Comparison of ENCODE assay signal across 8 mouse cellular contexts in the genomic region with DNA sequence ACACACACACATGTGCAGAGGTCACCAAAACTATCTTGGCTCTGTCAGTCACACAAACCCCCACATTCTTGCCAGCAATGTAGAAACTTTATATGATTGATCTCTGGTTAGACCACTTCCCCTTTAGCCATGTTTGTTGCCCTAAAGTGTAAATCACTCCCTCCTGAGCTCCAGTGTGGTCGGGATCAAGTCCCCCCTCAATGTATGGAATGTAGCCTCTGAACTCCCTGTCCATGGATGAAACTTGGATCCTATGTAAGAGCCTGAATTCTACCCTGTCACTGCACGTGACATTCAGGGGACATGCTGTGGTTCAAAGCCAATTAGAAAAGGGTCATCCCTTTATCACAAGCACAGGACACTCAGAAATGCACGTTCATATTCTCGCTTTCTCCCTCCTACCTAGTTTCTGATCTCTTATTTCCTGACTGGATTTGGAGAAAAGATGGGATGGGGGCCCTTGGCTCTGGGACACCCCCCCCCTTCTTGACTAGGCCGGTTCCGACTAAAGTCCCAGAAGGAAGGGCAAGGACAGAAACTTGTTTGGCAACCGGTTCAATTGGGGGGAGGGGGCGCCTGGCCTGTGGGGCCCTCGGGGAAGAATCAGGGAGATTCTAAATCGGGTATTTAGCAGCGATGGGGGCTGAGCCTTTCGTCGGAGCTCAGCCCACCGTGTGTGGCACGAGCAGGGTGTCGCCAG. TPM values are rescaled to one million over a fixed set of nuclear protein-coding genes. Genes with fewer than 3 reads are reported as not detected.
DNase-seq lines count a peak whose midpoint lies in the region; ATAC-seq and TF ChIP-seq lines count a peak whose summit lies in the region.

No protein-coding gene starts in this region.

- H3K27me3 ChIP-seq in lung, embryonic 15.5 days = peaks cover 18% of the 10 kb centered on the region
- peaks cover 54% of the 10 kb centered on the region for H3K27me3 ChIP-seq in forebrain, embryonic 10.5 days (ENCODE audit: poor library complexity, severe bottlenecking)
- peaks cover 30% of the 10 kb centered on the region for H3K27me3 ChIP-seq in limb, embryonic 15.5 days
- H3K27me3 ChIP-seq in small intestine, adult 2 months (ENCODE audit: control insufficient read depth, insufficient read depth, low read length) = no peaks in the 10 kb centered on the region; the same call in 1 of the 2 replicates

- peak overlapping the region; percentile 72 for H3K27ac ChIP-seq in lung, embryonic 15.5 days
- H3K27ac ChIP-seq in forebrain, embryonic 10.5 days = peak overlapping the region; percentile 85
- H3K27ac ChIP-seq in limb, embryonic 15.5 days = peak overlapping the region; percentile 82
- H3K27ac ChIP-seq in small intestine, adult 2 months (ENCODE audit: insufficient read depth, low read depth, low read length) = no peak overlapping the region

- peak overlapping the region; percentile 97 for H3K4me2 ChIP-seq in lung, embryonic 15.5 days
- peak overlapping the region; percentile 97 for H3K4me2 ChIP-seq in limb, embryonic 15.5 days

- H3K9me3 ChIP-seq in lung, embryonic 15.5 days = no peaks in the 10 kb centered on the region
- H3K9me3 ChIP-seq in forebrain, embryonic 10.5 days = peaks cover 15% of the 10 kb centered on the region
- H3K9me3 ChIP-seq in limb, embryonic 15.5 days = no peaks in the 10 kb centered on the region; the same call in 1 of the 2 replicates

- no peak for TF ChIP-seq CTCF in small intestine, adult 2 months (IDR thresholded peaks at IDR 0.05; ENCODE audit: extremely low read depth, insufficient read length, insufficient replicate concordance, low read depth, low read length)

- no peak for DNase-seq in lung, adult 18-20 months
- no peak for DNase-seq in forebrain, embryonic 10.5 days (ENCODE audit: extremely low spot score, low spot score)
- no peak for DNase-seq in cerebellum, adult 18-20 months
- DNase-seq in gastrocnemius, adult 8-10 months (ENCODE audit: low spot score in 2 of 2) = no peak
- no peak for DNase-seq in layer of hippocampus, adult 9-10 months (ENCODE audit: low spot score)

- H3K9ac ChIP-seq in lung, embryonic 15.5 days = peak overlapping the region; percentile 60
- H3K9ac ChIP-seq in limb, embryonic 15.5 days = peak overlapping the region; percentile 50; the same call in 1 of the 2 replicates

- peaks cover 10% of the 10 kb centered on the region for H3K36me3 ChIP-seq in lung, embryonic 15.5 days
- H3K36me3 ChIP-seq in forebrain, embryonic 10.5 days (replicated peaks) = peaks cover 30% of the 10 kb centered on the region
- peaks cover 25% of the 10 kb centered on the region for H3K36me3 ChIP-seq in limb, embryonic 15.5 days
- H3K36me3 ChIP-seq in small intestine, adult 2 months (ENCODE audit: control insufficient read depth, insufficient read depth, low read length) = 0 out of 2 replicates have a peak, but pooled peaks cover 8% of the 10 kb centered on the region

- WGBS in lung, embryonic 15.5 days = 6% methylated on average over 16 of the region's 16 CpGs
- 8% methylated on average over 16 of the region's 16 CpGs for WGBS in forebrain, embryonic 10.5 days
- 6% methylated on average over 16 of the region's 16 CpGs for WGBS in limb, embryonic 15.5 days
- 6% methylated on average over 16 of the region's 16 CpGs for WGBS in small intestine, adult 2 months

- ATAC-seq in lung, embryonic 15.5 days (ENCODE audit: borderline replicate concordance, extremely low read depth, low FRiP score, low TSS enrichment) = no peak
- ATAC-seq in limb, embryonic 15.5 days (ENCODE audit: insufficient number of reproducible peaks, low FRiP score, low TSS enrichment, low read depth) = no peak

- peaks cover 30% of the 10 kb centered on the region for H3K4me1 ChIP-seq in lung, embryonic 15.5 days
- H3K4me1 ChIP-seq in forebrain, embryonic 10.5 days = peaks cover 42% of the 10 kb centered on the region
- peaks cover 35% of the 10 kb centered on the region for H3K4me1 ChIP-seq in limb, embryonic 15.5 days
- H3K4me1 ChIP-seq in small intestine, adult 2 months (ENCODE audit: control insufficient read depth, insufficient read depth, insufficient read length, low read length) = peaks cover 19% of the 10 kb centered on the region

- H3K4me3 ChIP-seq in lung, embryonic 15.5 days = peak overlapping the region; percentile 58
- H3K4me3 ChIP-seq in forebrain, embryonic 10.5 days = peak overlapping the region; percentile 65
- peak overlapping the region; percentile 60 for H3K4me3 ChIP-seq in limb, embryonic 15.5 days
- H3K4me3 ChIP-seq in small intestine, adult 2 months (ENCODE audit: low read depth, low read length) = peak overlapping the region; percentile 62

- TF ChIP-seq POLR2A in small intestine, adult 2 months (IDR thresholded peaks at IDR 0.05; ENCODE audit: low read depth, low read length) = no peak

RNA-seq across cellular contexts. Expression of gene Colgalt1, which starts 17.7 kb away (rescaled TPM):
- polyA plus RNA-seq in lung, embryonic 15.5 days (2015; fragmentation: Nextera tagmentation; extraction: Ambion mirVana) = 77.9 and 79.3 TPM in 2 replicates
- 44.2 and 47.4 TPM in 2 replicates for polyA plus RNA-seq in forebrain, embryonic 10.5 days (2016; fragmentation: Nextera tagmentation; extraction: Ambion mirVana)
- 105 and 108 TPM in 2 replicates for polyA plus RNA-seq in limb, embryonic 15.5 days (2015; fragmentation: Nextera tagmentation; extraction: Ambion mirVana)
- polyA plus RNA-seq in small intestine, adult 2 months (2012; rRNA removed) = 52.4 and 59.8 TPM in 2 replicates
- 10 to 100 TPM; 36.6 to 45.2 (median 38.1) TPM for total RNA-seq in gastrocnemius, adult 8-10 months (2022)

RNA-seq across cellular contexts. Expression of gene Fam129c, which starts 31.1 kb away (rescaled TPM):
- 3.1 and 3.4 TPM in 2 replicates for polyA plus RNA-seq in lung, embryonic 15.5 days (2015; fragmentation: Nextera tagmentation; extraction: Ambion mirVana)
- 4.1 and 5.1 TPM in 2 replicates for polyA plus RNA-seq in forebrain, embryonic 10.5 days (2016; fragmentation: Nextera tagmentation; extraction: Ambion mirVana)
- polyA plus RNA-seq in limb, embryonic 15.5 days (2015; fragmentation: Nextera tagmentation; extraction: Ambion mirVana) = 5.0 and 5.9 TPM in 2 replicates
- polyA plus RNA-seq in small intestine, adult 2 months (2012; rRNA removed) = 1.7 and 4.5 TPM in 2 replicates
- total RNA-seq in gastrocnemius, adult 8-10 months (2022) = under 1 TPM; 0.27 to 0.63 (median 0.40) TPM

RNA-seq across cellular contexts. Expression of gene Pgls, which starts 36.6 kb away (rescaled TPM):
- 228 and 230 TPM in 2 replicates for polyA plus RNA-seq in lung, embryonic 15.5 days (2015; fragmentation: Nextera tagmentation; extraction: Ambion mirVana)
- polyA plus RNA-seq in forebrain, embryonic 10.5 days (2016; fragmentation: Nextera tagmentation; extraction: Ambion mirVana) = 262 and 266 TPM in 2 replicates
- polyA plus RNA-seq in limb, embryonic 15.5 days (2015; fragmentation: Nextera tagmentation; extraction: Ambion mirVana) = 200 and 202 TPM in 2 replicates
- 174 and 266 TPM in 2 replicates for polyA plus RNA-seq in small intestine, adult 2 months (2012; rRNA removed)
- total RNA-seq in gastrocnemius, adult 8-10 months (2022) = 10 to 100 TPM; 19.3 to 22.8 (median 21.2) TPM

RNA-seq across cellular contexts. Expression of gene Unc13a, which starts 43.0 kb away (rescaled TPM):
- polyA plus RNA-seq in lung, embryonic 15.5 days (2015; fragmentation: Nextera tagmentation; extraction: Ambion mirVana) = 0.66 and 0.81 TPM in 2 replicates
- polyA plus RNA-seq in forebrain, embryonic 10.5 days (2016; fragmentation: Nextera tagmentation; extraction: Ambion mirVana) = 2.9 and 3.3 TPM in 2 replicates
- polyA plus RNA-seq in limb, embryonic 15.5 days (2015; fragmentation: Nextera tagmentation; extraction: Ambion mirVana) = 0.69 and 0.76 TPM in 2 replicates
- polyA plus RNA-seq in small intestine, adult 2 months (2012; rRNA removed) = 1.6 TPM in 2 replicates
- total RNA-seq in gastrocnemius, adult 8-10 months (2022) = under 1 TPM in 3 of 4 experiments, not detected in 1; 0.10 to 0.21 (median 0.20) TPM

RNA-seq across cellular contexts. Expression of gene Jak3, which starts 47.5 kb away (rescaled TPM):
- polyA plus RNA-seq in lung, embryonic 15.5 days (2015; fragmentation: Nextera tagmentation; extraction: Ambion mirVana) = 9.9 TPM in 2 replicates
- polyA plus RNA-seq in forebrain, embryonic 10.5 days (2016; fragmentation: Nextera tagmentation; extraction: Ambion mirVana) = 2.5 and 3.0 TPM in 2 replicates
- polyA plus RNA-seq in limb, embryonic 15.5 days (2015; fragmentation: Nextera tagmentation; extraction: Ambion mirVana) = 5.3 and 6.4 TPM in 2 replicates
- polyA plus RNA-seq in small intestine, adult 2 months (2012; rRNA removed) = 14.3 and 20.3 TPM in 2 replicates
- 1 to 10 TPM; 1.4 to 2.0 (median 1.6) TPM for total RNA-seq in gastrocnemius, adult 8-10 months (2022)
